Mouse (Mus musculus) brown adipose tissue, adult 24 weeks (tissue): ENCODE measurements around the gene Cdc25b. TPM values are rescaled to one million over a fixed set of nuclear protein-coding genes. Genes with fewer than 3 reads are reported as not detected.
A peak's percentile ranks its signal among the peaks of the same experiment; 100 is the strongest.

Source experiments
- H3K27ac ChIP-seq: fragments of 200-500 bp; replicated peaks from 2 replicates; pipeline ENCODE4 v1.5.1; 2012; ENCODE audit warnings: low read depth, mild to moderate bottlenecking, low read length
- H3K4me1 ChIP-seq: fragments of 200-500 bp; 2 replicates; pipeline ENCODE4 v1.6.1; 2012; ENCODE audit warnings: low read length, mixed read lengths; ENCODE audit not compliant: control insufficient read depth, insufficient read depth, insufficient read length
- H3K4me3 ChIP-seq: fragments of 200-500 bp; 2 replicates; pipeline ENCODE4 v1.5.1; 2012; ENCODE audit warnings: low read depth, mild to moderate bottlenecking, low read length, moderate library complexity; ENCODE audit not compliant: insufficient read depth
- polyA plus RNA-seq: library from polyadenylated mRNA; stranded (reverse); fragments of >200 nt; gene quantifications from 2 replicates; pipeline ENCODE4 v1.2.4, GENCODE M21; 2012; ENCODE audit not compliant: missing spikeins, insufficient read depth, insufficient read length

The Cdc25b gene
- polyA plus RNA-seq, 1 experiment, result 2.5 TPM

- H3K4me1 ChIP-seq, result peaks cover 26% of the 10 kb centered on the region
- H3K4me3 ChIP-seq, result peak overlapping the region; percentile 39
- H3K27ac ChIP-seq, result peak overlapping the region; percentile 69; the same call in 1 of the 2 replicates
These were observed 12.0 kb upstream of the Cdc25b start for GRCm38 (mm10) chr2:131174700-131175099.

- Histone ChIP-seq H3K4me1 (peaks cover 26% of the 10 kb centered on the region), H3K27ac (peak overlapping the region; percentile 76), H3K4me3 (no peak overlapping the region)
These were observed 11.3 kb upstream of the Cdc25b start for GRCm38 (mm10) chr2:131175286-131175944.

GRCm38 (mm10) chr2:131175945-131176309 lies 10.8 kb upstream of the Cdc25b start:
- peak overlapping the region; percentile 87 for H3K27ac ChIP-seq
- no peak overlapping the region for H3K4me3 ChIP-seq
- H3K4me1 ChIP-seq, result peaks cover 26% of the 10 kb centered on the region

GRCm38 (mm10) chr2:131176491-131176890 lies 10.3 kb upstream of the Cdc25b start:
- Histone ChIP-seq H3K4me3 (peak overlapping the region; percentile 9; the same call in 1 of the 2 replicates), H3K4me1 (peaks cover 26% of the 10 kb centered on the region), H3K27ac (peak overlapping the region; percentile 87)

GRCm38 (mm10) chr2:131177932-131178331 lies 8.8 kb upstream of the Cdc25b start:
- Histone ChIP-seq H3K4me1 (peaks cover 26% of the 10 kb centered on the region), H3K4me3 (peak overlapping the region; percentile 86), H3K27ac (peak overlapping the region; percentile 87; the same call in 1 of the 2 replicates)

DNA sequence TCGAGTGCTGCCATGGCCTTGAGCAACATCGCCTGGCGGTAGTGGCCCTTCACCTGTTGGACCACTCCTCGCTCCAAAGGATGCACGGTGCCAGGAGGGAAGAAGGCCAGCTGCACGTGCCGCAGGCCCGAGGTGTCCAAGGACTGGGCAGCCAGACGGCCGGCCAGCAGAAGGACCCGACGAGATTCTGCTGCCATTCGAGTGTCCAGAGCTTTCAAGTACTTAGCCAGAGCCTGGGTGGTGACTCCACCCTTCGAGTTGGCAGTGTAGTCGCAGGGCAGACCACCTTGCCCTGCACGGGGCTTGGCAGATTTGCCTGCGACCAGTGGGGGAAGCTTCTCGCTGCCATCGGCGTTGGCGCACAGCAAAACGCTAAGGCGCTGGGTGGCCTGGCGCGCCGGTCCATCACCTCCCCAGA lies 7.9 kb upstream of the Cdc25b start:
- Histone ChIP-seq H3K27ac (peak overlapping the region; percentile 80), H3K4me3 (peak overlapping the region; percentile 86), H3K4me1 (peaks cover 26% of the 10 kb centered on the region)

- Histone ChIP-seq H3K4me3 (peak overlapping the region; percentile 86), H3K27ac (peak overlapping the region; percentile 80), H3K4me1 (peaks cover 26% of the 10 kb centered on the region)
These were observed 7.4 kb upstream of the Cdc25b start for GRCm38 (mm10) chr2:131179246-131179886.

DNA sequence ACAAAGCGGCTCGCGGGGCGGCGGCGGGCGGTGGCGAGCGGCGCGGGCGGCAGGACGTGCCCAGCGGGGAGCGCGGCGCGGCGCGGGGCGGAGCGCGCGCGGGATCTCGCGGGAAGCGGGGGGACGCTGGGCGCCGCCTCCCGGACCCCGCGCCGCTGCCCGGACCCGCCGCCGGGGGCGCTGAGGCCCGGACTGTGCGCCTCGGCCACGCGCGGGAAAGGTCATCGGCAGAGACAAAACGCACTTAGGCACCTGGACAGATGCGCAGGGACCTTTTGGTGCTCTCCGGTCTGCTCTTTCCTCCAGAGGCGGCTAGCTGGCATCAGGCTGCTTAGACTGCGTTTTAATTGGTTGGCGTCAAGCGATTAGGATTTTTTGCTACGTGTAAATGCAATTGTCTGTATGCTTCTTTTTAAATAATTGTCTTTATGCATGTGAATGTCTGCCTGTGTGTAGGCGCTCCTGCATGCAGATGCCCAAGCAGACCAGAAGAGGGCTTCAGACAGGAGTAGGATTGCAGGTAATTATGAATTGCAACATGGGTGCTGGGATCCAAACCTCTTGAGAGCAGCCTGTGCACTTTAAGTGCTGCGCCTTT lies 6.7 kb upstream of the Cdc25b start, which contains the start of gene Cenpb:
Cenpb (minus strand) TSS at position 78 of the 598 bp plus-strand sequence.
- H3K4me3 ChIP-seq, result peak within 1 kb of the TSS; percentile 86
- H3K4me1 ChIP-seq, result peaks cover 24% of the 10 kb centered on the region
- H3K27ac ChIP-seq, result peak within 1 kb of the TSS; percentile 80

- peak overlapping the region; percentile 65 for H3K4me3 ChIP-seq
- no peak overlapping the region; the same call in 1 of the 2 replicates for H3K27ac ChIP-seq
- H3K4me1 ChIP-seq, result no peaks in the 10 kb centered on the region; the same call in none of the 2 replicates
These were observed 406 bp upstream of the Cdc25b start for GRCm38 (mm10) chr2:131186343-131186742.

DNA sequence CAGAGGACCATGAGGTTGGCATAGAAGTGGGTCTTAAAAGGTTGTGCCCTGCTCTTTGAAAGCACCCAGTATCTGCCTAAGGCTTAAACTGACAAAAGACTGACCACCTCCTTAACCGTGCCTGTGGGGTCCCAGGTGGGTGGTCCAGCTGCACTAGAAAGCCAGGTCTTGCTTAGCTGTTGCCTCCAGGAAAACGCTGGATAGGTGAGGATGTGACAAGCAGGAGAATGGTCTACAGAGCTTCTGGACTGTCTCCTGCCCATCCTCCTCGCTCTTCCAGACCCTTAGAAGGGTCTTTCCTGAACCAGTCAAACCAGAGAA lies 813 bp downstream of the Cdc25b start:
- Histone ChIP-seq H3K4me3 (peak overlapping the region; percentile 65), H3K4me1 (no peaks in the 10 kb centered on the region; the same call in none of the 2 replicates), H3K27ac (no peak overlapping the region)

DNA sequence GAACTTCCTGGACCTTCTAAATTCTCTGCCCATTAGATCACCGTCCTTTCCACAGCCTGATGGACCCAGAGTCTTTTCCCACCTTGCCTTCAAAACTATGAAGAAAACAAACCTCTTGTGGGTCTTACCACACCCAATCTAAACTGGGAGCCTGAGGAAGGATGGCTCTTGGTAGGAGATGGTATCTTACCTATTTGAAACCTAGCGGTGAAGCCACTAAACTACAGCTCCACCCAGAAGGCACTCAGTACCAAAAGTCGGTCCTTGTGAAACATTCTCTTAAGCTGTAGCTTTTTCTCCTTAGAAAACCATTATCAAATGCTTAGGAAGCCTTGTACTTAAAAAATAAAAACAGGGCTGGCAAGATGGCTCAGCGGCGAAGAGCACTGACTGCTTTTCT lies 1.6 kb downstream of the Cdc25b start:
- H3K4me3 ChIP-seq, result no peak overlapping the region
- no peak overlapping the region for H3K27ac ChIP-seq
- H3K4me1 ChIP-seq, result no peaks in the 10 kb centered on the region; the same call in none of the 2 replicates

GRCm38 (mm10) chr2:131189521-131190309 lies 3.0 kb downstream of the Cdc25b start:
- Histone ChIP-seq H3K4me3 (no peak overlapping the region), H3K27ac (no peak overlapping the region), H3K4me1 (no peaks in the 10 kb centered on the region; the same call in none of the 2 replicates)

DNA sequence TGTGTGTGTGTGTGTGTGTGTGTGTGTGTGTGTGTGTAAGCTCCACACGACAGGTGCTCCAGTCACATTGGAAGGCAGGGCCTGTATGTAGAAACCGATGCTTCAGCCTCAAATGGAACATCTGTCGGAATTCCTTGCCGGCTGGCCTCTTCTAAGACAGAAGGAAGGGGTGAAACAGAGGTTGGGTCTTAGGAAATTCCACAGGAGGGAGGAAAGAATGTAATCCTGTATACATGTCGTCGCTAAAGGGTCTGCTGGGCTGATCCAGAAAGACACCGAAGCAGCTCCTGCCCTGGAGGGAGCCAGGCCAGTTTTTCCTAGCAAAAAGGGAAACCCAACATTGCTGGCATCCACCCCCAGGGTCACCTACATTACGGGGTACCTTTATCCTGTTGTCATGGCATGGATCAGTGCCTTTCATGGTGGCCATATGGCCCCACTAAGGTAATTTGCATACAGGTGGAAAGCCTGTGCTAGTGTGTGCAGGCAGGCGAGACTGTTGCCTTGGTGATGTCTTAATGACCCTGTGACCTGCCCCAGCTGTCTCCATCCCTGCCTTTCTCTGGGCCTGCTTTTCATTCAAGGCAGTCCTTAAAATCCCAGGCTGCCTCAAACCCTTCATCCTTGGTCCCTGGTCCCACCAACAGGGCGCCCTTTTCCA lies 3.7 kb downstream of the Cdc25b start:
- Histone ChIP-seq H3K27ac (no peak overlapping the region), H3K4me3 (no peak overlapping the region), H3K4me1 (no peaks in the 10 kb centered on the region; the same call in none of the 2 replicates)

DNA sequence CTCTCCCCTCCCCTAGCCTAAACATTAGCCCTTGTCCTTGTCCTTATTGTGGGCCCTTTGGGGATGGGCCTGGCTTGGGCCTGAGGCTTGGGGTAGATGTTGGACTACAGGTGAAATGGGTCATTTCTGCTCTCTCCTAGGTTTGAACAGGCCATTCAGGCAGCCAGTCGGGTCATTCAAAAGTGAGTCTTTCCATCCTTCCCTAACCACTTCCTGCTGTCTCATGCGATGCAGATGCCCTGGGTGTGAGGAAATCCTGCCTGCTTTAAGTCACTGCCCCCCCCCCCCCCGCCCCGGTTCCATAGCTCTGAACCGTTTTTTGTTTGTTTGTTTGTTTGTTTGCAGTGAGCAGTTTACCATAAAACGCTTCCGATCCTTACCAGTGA lies 4.2 kb downstream of the Cdc25b start:
- Histone ChIP-seq H3K4me3 (no peak overlapping the region), H3K4me1 (no peaks in the 10 kb centered on the region; the same call in 1 of the 2 replicates), H3K27ac (no peak overlapping the region)
